Mouse (Mus musculus) kidney, adult 2 months (tissue): Measurements from ENCODE around the gene Fopnl. TPM values are rescaled to one million over a fixed set of nuclear protein-coding genes. Genes with fewer than 3 reads are reported as not detected.

Source experiments
- DNase-seq: peaks from one replicate; pipeline ENCODE4 v3.0.0; 2021
- H3K27ac ChIP-seq: fragments of 200-500 bp; 2 replicates; pipeline ENCODE4 v1.5.1; 2012; ENCODE audit warnings: low read depth, low read length, control low read depth, inconsistent platforms; ENCODE audit not compliant: insufficient read depth
- H3K27me3 ChIP-seq: fragments of 200-500 bp; replicated peaks from 2 replicates; pipeline ENCODE4 v1.6.1; 2012; ENCODE audit warnings: mild to moderate bottlenecking, moderate library complexity, low read length, inconsistent platforms; ENCODE audit not compliant: control insufficient read depth, insufficient read depth
- H3K36me3 ChIP-seq: fragments of 200-500 bp; 2 replicates; pipeline ENCODE4 v1.6.1; 2012; ENCODE audit warnings: mild to moderate bottlenecking, moderate library complexity, low read length, inconsistent platforms; ENCODE audit not compliant: control insufficient read depth, insufficient read depth
- H3K4me1 ChIP-seq: fragments of 200-500 bp; 2 replicates; pipeline ENCODE4 v1.6.1; 2011; ENCODE audit warnings: low read length; ENCODE audit not compliant: control insufficient read depth, insufficient read depth
- H3K4me3 ChIP-seq: fragments of 200-500 bp; 2 replicates; pipeline ENCODE4 v1.5.1; 2011; ENCODE audit warnings: mild to moderate bottlenecking, low read depth, low read length, control low read depth; ENCODE audit not compliant: insufficient read depth
- CTCF ChIP-seq: fragments of 200-500 bp; conservative IDR thresholded peaks from 2 replicates; pipeline ENCODE4 v1.5.1; 2011; ENCODE audit warnings: low read depth, mild to moderate bottlenecking, control low read depth, low read length, moderate library complexity, mixed read lengths; ENCODE audit not compliant: insufficient read depth, insufficient read length
- POLR2A ChIP-seq: fragments of 200-500 bp; IDR thresholded peaks from one replicate; pipeline ENCODE4 v1.6.1; 2011; ENCODE audit warnings: low read depth, low read length, control low read depth
- WGBS: fragments of 180-500 bp; shearing (Covaris S2); methylation state at CpG from one replicate; pipeline ENCODE4 v1.1.7; 2018; 5-methylcytosine and 5-hydroxymethylcytosine counted together
- polyA plus RNA-seq: library from polyadenylated mRNA; depleted of rRNA; stranded (reverse); fragments of >200 nt; gene quantifications from 2 replicates; pipeline ENCODE4 v1.2.3, GENCODE M21; 2012

Fopnl gene
- polyA plus RNA-seq, 1 experiment = 34.6 TPM

- Histone ChIP-seq H3K27me3 (no peaks in the 10 kb centered on the region), H3K4me3 (no peak overlapping the region), H3K4me1 (no peaks in the 10 kb centered on the region), H3K27ac (no peak overlapping the region), H3K36me3 (peaks cover 2% of the 10 kb centered on the region; the same call in 1 of the 2 replicates)
- WGBS = 82% methylated on average over 6 of the region's 6 CpGs
- DNase-seq = no peak
- TF ChIP-seq POLR2A (no peak), CTCF (no peak)
These were observed 8.7 kb downstream of the Fopnl start for GRCm38 (mm10) chr16:14308245-14309073.

- H3K4me3 ChIP-seq = no peak overlapping the region
- WGBS = 100% methylated on average over 1 of the region's 1 CpGs
These were observed 9.8 kb downstream of the Fopnl start for GRCm38 (mm10) chr16:14307373-14307772.

GRCm38 (mm10) chr16:14306451-14306850 lies 10.8 kb downstream of the Fopnl start:
- Histone ChIP-seq H3K4me1 (no peaks in the 10 kb centered on the region), H3K27me3 (no peaks in the 10 kb centered on the region), H3K36me3 (peaks cover 2% of the 10 kb centered on the region; the same call in 1 of the 2 replicates), H3K4me3 (no peak overlapping the region), H3K27ac (no peak overlapping the region)
- no peak for DNase-seq
- WGBS = 86% methylated on average over 1 of the region's 1 CpGs
- TF ChIP-seq POLR2A (no peak), CTCF (no peak)

More at GRCm38 (mm10) chr16:14307373-14307772, 9.8 kb downstream of the Fopnl start:
- DNase-seq = no peak
- Histone ChIP-seq H3K36me3 (peaks cover 2% of the 10 kb centered on the region; the same call in 1 of the 2 replicates), H3K27ac (no peak overlapping the region), H3K27me3 (no peaks in the 10 kb centered on the region), H3K4me1 (no peaks in the 10 kb centered on the region)
- no peak for TF ChIP-seq CTCF
- no peak for TF ChIP-seq POLR2A

GRCm38 (mm10) chr16:14304791-14305190 lies 12.4 kb downstream of the Fopnl start:
- Histone ChIP-seq H3K4me3 (no peak overlapping the region), H3K36me3 (no peaks in the 10 kb centered on the region), H3K27me3 (no peaks in the 10 kb centered on the region), H3K4me1 (no peaks in the 10 kb centered on the region), H3K27ac (no peak overlapping the region)
- 60% methylated on average over 3 of the region's 3 CpGs for WGBS
- TF ChIP-seq POLR2A = no peak
- no peak for TF ChIP-seq CTCF
- no peak for DNase-seq

GRCm38 (mm10) chr16:14303676-14304075 lies 13.5 kb downstream of the Fopnl start:
- DNase-seq = no peak
- Histone ChIP-seq H3K27ac (no peak overlapping the region), H3K27me3 (no peaks in the 10 kb centered on the region), H3K36me3 (no peaks in the 10 kb centered on the region), H3K4me1 (no peaks in the 10 kb centered on the region), H3K4me3 (no peak overlapping the region)
- 56% methylated on average over 7 of the region's 7 CpGs for WGBS
- TF ChIP-seq CTCF = no peak
- no peak for TF ChIP-seq POLR2A

GRCm38 (mm10) chr16:14303148-14303547 lies 14.1 kb downstream of the Fopnl start:
- Histone ChIP-seq H3K27ac (no peak overlapping the region), H3K27me3 (no peaks in the 10 kb centered on the region), H3K4me3 (no peak overlapping the region), H3K4me1 (no peaks in the 10 kb centered on the region), H3K36me3 (no peaks in the 10 kb centered on the region)
- TF ChIP-seq CTCF = no peak
- no peak for TF ChIP-seq POLR2A
- no peak for DNase-seq
- WGBS = 45% methylated on average over 2 of the region's 2 CpGs

- Histone ChIP-seq H3K36me3 (no peaks in the 10 kb centered on the region; the same call in 1 of the 2 replicates), H3K27me3 (no peaks in the 10 kb centered on the region), H3K4me1 (no peaks in the 10 kb centered on the region), H3K27ac (no peak overlapping the region), H3K4me3 (no peak overlapping the region)
- TF ChIP-seq CTCF = no peak
- no peak for TF ChIP-seq POLR2A
- no peak for DNase-seq
- 80% methylated on average over 4 of the region's 4 CpGs for WGBS
These were observed 18.7 kb downstream of the Fopnl start for GRCm38 (mm10) chr16:14298461-14298860.
